Mouse (Mus musculus): ENCODE measurements around the gene Pdgfa. TPM values are rescaled to one million over a fixed set of nuclear protein-coding genes. Genes with fewer than 3 reads are reported as not detected.

The Pdgfa gene
- polyA plus RNA-seq, 1 experiment from 2014 or later: 69.5 TPM

GRCm38 (mm10) chr5:138979840-138980239 lies 17.3 kb downstream of the Pdgfa start:
- 43% methylated on average over 8 of the region's 8 CpGs for WGBS
- Histone ChIP-seq H3K4me1 (peaks cover 22% of the 10 kb centered on the region; the same call in 1 of the 2 replicates), H3K27ac (replicated peaks) (no peak overlapping the region), H3K36me3 (peaks cover 41% of the 10 kb centered on the region), H3K27me3 (no peaks in the 10 kb centered on the region), H3K4me2 (replicated peaks) (no peak overlapping the region), H3K4me3 (replicated peaks) (no peak overlapping the region), H3K9me3 (replicated peaks) (no peaks in the 10 kb centered on the region), H3K9ac (no peak overlapping the region)
- no peak for ATAC-seq (ENCODE audit: insufficient number of reproducible peaks, low FRiP score, low TSS enrichment, low read depth)

DNA sequence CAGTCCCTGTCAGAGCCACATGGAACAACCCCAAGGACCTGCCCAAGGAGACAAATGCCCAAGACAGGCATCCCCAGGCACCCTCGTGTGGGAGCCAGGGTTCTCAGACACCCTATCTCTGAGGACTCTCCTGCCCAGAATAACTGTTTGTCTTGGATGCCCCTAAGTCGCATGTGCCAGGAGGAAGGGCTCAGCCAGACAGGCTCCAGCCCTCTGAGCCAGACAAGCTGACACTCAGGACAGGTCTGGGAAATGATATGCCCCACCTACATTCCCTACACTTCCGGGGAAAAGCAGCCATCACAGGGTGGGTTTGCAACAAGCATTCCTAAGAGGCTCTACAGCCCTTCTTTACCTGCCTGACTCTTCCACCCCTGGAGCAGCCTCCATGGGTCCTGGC lies 19.4 kb downstream of the Pdgfa start:
- ATAC-seq (ENCODE audit: insufficient number of reproducible peaks, low FRiP score, low TSS enrichment, low read depth): no peak
- no peak overlapping the region for H3K9ac ChIP-seq
- 58% methylated on average over 3 of the region's 3 CpGs for WGBS
- H3K4me3 ChIP-seq (replicated peaks): no peak overlapping the region
- no peak overlapping the region for H3K4me2 ChIP-seq (replicated peaks)
- no peaks in the 10 kb centered on the region for H3K27me3 ChIP-seq
- peaks cover 19% of the 10 kb centered on the region; the same call in 1 of the 2 replicates for H3K4me1 ChIP-seq
- H3K27ac ChIP-seq (replicated peaks): no peak overlapping the region
- no peaks in the 10 kb centered on the region for H3K9me3 ChIP-seq (replicated peaks)
- H3K36me3 ChIP-seq: peaks cover 22% of the 10 kb centered on the region

DNA sequence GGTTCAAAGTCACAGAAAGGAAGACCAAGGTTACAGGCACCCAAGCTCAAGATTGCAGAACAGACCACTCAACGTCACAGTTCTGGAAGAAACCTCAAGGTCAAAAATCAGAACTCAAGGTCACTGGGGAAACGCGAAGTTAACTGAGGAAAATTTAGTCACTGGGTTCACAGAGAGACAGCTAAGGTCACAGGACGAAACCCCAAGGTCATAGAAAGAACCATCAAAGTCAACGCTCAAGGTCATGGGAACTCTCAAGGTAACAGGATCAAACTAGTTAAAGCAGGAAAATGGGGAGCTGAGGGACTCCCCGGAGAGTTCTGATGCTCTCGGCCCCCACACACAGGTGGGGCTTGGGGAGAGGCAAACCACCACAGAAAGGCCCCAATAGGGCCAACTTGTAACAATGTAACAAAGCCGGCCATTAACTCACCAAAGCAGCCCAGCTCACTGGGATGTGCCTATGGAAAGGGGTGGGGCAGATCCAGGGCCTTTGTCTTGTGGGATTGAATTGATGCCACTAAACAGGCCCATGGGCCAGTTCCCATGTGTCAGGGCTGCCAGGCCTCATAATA lies 22.2 kb downstream of the Pdgfa start:
- ATAC-seq (ENCODE audit: insufficient number of reproducible peaks, low FRiP score, low TSS enrichment, low read depth): no peak
- no peak overlapping the region for H3K4me2 ChIP-seq (replicated peaks)
- WGBS: 88% methylated on average over 8 of the region's 8 CpGs

DNA sequence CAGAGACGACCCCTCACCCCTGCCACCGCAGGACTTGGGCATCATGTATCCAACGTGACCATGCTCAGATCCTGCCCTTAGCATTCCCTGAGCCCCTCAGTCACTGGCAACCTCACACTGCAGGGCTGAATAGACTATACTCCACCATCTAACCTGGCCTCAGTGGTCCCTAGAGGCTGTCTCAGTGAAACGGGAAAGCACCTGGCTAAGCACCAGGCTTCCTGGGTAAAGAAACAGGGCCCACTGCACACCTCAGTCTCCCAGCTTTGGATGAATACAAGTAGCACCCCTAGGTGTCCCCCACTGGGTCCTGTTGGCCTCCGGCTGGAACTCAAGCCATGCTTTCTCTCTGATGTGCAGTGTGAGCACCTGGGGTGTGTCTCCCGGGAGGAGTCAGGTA lies 23.7 kb downstream of the Pdgfa start:
- Histone ChIP-seq H3K9me3 (replicated peaks) (no peaks in the 10 kb centered on the region), H3K9ac (no peak overlapping the region), H3K4me3 (replicated peaks) (no peak overlapping the region), H3K4me2 (replicated peaks) (no peak overlapping the region), H3K27me3 (no peaks in the 10 kb centered on the region), H3K36me3 (peaks cover 12% of the 10 kb centered on the region), H3K4me1 (peaks cover 13% of the 10 kb centered on the region), H3K27ac (replicated peaks) (no peak overlapping the region)
- WGBS: 64% methylated on average over 6 of the region's 6 CpGs
- ATAC-seq (ENCODE audit: insufficient number of reproducible peaks, low FRiP score, low TSS enrichment, low read depth): no peak

More for the DNA sequence above, 22.2 kb downstream of the Pdgfa start:
- no peak overlapping the region for H3K4me3 ChIP-seq (replicated peaks)
- no peaks in the 10 kb centered on the region for H3K9me3 ChIP-seq (replicated peaks)
- no peak overlapping the region for H3K27ac ChIP-seq (replicated peaks)
- peaks cover 15% of the 10 kb centered on the region for H3K4me1 ChIP-seq
- H3K27me3 ChIP-seq: no peaks in the 10 kb centered on the region
- no peak overlapping the region for H3K9ac ChIP-seq
- H3K36me3 ChIP-seq: peaks cover 21% of the 10 kb centered on the region

DNA sequence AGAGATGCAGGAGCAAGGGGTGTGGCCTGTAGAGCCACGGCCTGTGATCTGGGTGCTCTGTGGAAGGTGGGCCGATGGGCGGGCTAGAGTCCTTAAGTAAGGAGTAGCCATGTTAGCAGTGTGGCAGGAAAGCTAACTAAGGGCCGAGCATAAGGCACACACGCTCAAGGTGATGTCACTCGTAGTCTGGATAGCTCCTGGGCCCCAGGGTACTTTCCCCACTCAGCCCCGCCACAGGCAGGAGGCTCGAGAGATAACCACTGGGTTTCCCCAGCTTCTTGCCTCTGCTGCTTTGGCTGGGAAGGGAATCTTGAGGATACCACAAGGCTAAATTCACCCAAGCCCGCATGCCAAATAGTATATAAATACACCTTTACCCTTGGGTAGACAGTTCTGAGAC lies 25.8 kb downstream of the Pdgfa start:
- Histone ChIP-seq H3K36me3 (peaks cover 4% of the 10 kb centered on the region; the same call in 1 of the 2 replicates), H3K9me3 (replicated peaks) (no peaks in the 10 kb centered on the region), H3K4me2 (replicated peaks) (no peak overlapping the region), H3K9ac (no peak overlapping the region), H3K4me3 (replicated peaks) (no peak overlapping the region), H3K4me1 (peaks cover 16% of the 10 kb centered on the region), H3K27me3 (no peaks in the 10 kb centered on the region), H3K27ac (replicated peaks) (no peak overlapping the region)
- 78% methylated on average over 9 of the region's 9 CpGs for WGBS
- no peak for ATAC-seq (ENCODE audit: insufficient number of reproducible peaks, low FRiP score, low TSS enrichment, low read depth)

DNA sequence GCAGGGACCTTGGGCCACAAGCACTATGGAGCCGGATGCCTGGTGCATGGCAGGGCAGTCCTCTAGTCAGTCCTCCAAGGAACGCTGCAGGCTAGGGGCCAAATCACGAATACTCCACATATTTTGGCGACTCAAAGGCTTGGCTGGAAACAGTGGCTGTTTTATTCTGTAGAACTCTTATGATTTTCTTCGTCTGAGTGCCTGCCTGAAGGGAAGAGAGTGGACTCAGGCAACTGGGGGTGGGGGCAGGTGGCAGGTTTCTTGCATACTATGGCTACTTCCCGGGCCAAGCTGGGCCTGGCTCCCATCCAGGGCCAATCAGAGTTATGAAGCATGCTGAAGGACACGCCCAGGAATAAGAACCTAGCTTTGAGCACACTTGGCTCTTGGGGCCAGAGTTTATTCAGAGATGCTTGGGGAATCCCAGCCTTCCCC lies 27.1 kb downstream of the Pdgfa start:
- peaks cover 26% of the 10 kb centered on the region for H3K4me1 ChIP-seq
- 0 out of 2 replicates have a peak overlapping the region, but pooled peaks have one; percentile 39 for H3K27ac ChIP-seq (replicated peaks)
- no peaks in the 10 kb centered on the region; the same call in 1 of the 2 replicates for H3K36me3 ChIP-seq
- H3K9ac ChIP-seq: no peak overlapping the region
- ATAC-seq (ENCODE audit: insufficient number of reproducible peaks, low FRiP score, low TSS enrichment, low read depth): no peak
- H3K27me3 ChIP-seq: no peaks in the 10 kb centered on the region
- no peak overlapping the region for H3K4me2 ChIP-seq (replicated peaks)
- H3K4me3 ChIP-seq (replicated peaks): no peak overlapping the region
- no peaks in the 10 kb centered on the region for H3K9me3 ChIP-seq (replicated peaks)
- WGBS: 35% methylated on average over 7 of the region's 7 CpGs

DNA sequence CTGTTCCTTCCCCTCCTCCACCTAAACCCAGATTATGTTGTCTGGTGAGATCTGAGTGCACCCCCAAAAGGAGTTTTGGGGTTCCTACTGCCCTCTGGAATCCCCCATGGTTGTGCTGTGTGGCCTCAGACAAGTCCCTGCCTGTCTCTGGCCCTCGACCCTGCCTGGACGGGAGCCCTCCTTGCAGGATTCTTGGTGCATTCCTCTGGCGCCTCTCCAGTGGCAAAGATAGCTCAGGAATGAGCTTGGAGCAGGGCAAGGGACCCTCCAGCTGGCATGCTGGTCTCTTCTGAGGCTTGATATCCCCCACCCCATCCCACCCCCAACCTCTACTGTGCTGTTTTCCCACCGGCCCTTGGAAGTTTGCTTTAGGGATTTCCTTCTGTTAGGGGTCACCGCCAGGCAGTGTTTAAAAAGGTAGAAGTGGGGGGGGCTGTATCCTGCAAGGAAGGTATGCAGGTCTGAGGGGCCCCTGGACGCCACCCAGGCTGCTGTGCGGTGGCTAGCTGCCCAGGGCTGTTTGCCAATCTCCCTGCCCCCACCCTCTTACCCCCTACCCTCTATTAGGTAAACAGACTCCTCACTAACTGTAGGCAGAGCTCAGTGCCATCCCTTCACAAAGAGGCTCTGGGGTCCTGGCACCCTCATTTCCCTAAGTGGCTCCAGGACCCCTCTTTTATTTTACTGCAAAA lies 31.0 kb downstream of the Pdgfa start:
- Histone ChIP-seq H3K27me3 (no peaks in the 10 kb centered on the region), H3K4me3 (replicated peaks) (no peak overlapping the region), H3K27ac (replicated peaks) (no peak overlapping the region), H3K9me3 (replicated peaks) (no peaks in the 10 kb centered on the region), H3K4me1 (peaks cover 26% of the 10 kb centered on the region), H3K36me3 (no peaks in the 10 kb centered on the region), H3K9ac (no peak overlapping the region), H3K4me2 (replicated peaks) (no peak overlapping the region)
- WGBS: 25% methylated on average over 7 of the region's 7 CpGs
- no peak for ATAC-seq (ENCODE audit: insufficient number of reproducible peaks, low FRiP score, low TSS enrichment, low read depth)

DNA sequence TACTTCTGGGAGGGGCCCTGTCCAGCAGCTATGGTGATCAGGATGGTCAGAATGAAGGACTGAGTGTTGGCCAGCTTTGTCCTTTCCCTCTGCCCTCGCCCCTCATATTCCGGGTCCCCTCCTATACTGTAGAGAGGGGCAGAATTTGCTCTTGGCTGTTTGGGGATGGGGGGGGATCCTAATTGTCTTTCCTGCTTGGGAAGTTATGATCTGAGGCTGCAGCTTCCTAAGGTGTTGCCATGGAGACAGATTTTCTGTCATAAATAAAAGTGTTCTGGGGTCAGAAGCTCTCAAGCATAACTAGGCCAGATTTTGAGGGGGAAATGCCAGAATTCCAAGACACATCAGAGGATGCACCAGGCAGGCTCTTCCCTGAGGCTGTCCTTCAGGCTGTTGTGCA lies 31.6 kb downstream of the Pdgfa start:
- 79% methylated on average over 2 of the region's 2 CpGs for WGBS
- Histone ChIP-seq H3K27ac (replicated peaks) (no peak overlapping the region), H3K36me3 (no peaks in the 10 kb centered on the region), H3K4me3 (replicated peaks) (no peak overlapping the region), H3K4me2 (replicated peaks) (no peak overlapping the region), H3K4me1 (peaks cover 21% of the 10 kb centered on the region), H3K27me3 (no peaks in the 10 kb centered on the region), H3K9ac (no peak overlapping the region), H3K9me3 (replicated peaks) (no peaks in the 10 kb centered on the region)
- ATAC-seq (ENCODE audit: insufficient number of reproducible peaks, low FRiP score, low TSS enrichment, low read depth): no peak

- 26% methylated on average over 10 of the region's 10 CpGs for WGBS
- Histone ChIP-seq H3K9me3 (replicated peaks) (no peaks in the 10 kb centered on the region), H3K36me3 (no peaks in the 10 kb centered on the region), H3K27me3 (peaks cover 9% of the 10 kb centered on the region), H3K4me3 (replicated peaks) (no peak overlapping the region), H3K4me1 (peaks cover 41% of the 10 kb centered on the region), H3K27ac (replicated peaks) (no peak overlapping the region), H3K4me2 (replicated peaks) (no peak overlapping the region), H3K9ac (no peak overlapping the region)
- ATAC-seq (ENCODE audit: insufficient number of reproducible peaks, low FRiP score, low TSS enrichment, low read depth): 0 out of 2 replicates have a peak, but pooled peaks have one; percentile 13
Measured at GRCm38 (mm10) chr5:138956427-138956833, 40.7 kb downstream of the Pdgfa start.

GRCm38 (mm10) chr5:138953986-138954385 lies 43.2 kb downstream of the Pdgfa start:
- Histone ChIP-seq H3K36me3 (no peaks in the 10 kb centered on the region), H3K27ac (replicated peaks) (no peak overlapping the region; the same call in 1 of the 2 replicates), H3K9me3 (replicated peaks) (no peaks in the 10 kb centered on the region), H3K4me3 (replicated peaks) (no peak overlapping the region), H3K27me3 (peaks cover 9% of the 10 kb centered on the region), H3K4me1 (peaks cover 45% of the 10 kb centered on the region), H3K9ac (no peak overlapping the region), H3K4me2 (replicated peaks) (no peak overlapping the region)
- ATAC-seq (ENCODE audit: insufficient number of reproducible peaks, low FRiP score, low TSS enrichment, low read depth): no peak
- WGBS: 59% methylated on average over 7 of the region's 7 CpGs

DNA sequence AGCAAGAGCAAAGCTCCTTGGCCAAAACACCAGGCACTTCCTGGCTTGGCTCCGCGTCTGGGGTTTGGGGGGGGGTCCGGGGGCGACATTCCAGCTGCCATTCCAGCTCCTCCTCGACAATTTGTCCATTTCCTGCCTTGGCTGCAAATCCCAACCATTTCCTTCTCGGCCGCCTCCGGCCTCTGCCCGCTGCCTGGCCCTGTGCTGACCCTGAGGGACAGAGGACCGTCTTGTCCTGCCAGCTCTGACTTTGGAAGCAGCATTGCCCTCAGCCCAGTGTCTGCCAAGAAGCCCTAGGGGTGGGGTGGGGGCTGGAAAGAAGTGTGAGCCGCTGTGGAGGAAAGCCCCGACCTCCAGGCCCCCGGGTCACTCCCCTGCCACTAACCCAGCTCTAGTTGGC lies 44.2 kb downstream of the Pdgfa start:
- no peaks in the 10 kb centered on the region for H3K36me3 ChIP-seq
- no peak overlapping the region; the same call in 1 of the 2 replicates for H3K27ac ChIP-seq (replicated peaks)
- H3K9ac ChIP-seq: no peak overlapping the region
- no peak overlapping the region for H3K4me3 ChIP-seq (replicated peaks)
- H3K4me2 ChIP-seq (replicated peaks): no peak overlapping the region
- H3K9me3 ChIP-seq (replicated peaks): no peaks in the 10 kb centered on the region
- WGBS: 33% methylated on average over 13 of the region's 13 CpGs
- peaks cover 9% of the 10 kb centered on the region for H3K27me3 ChIP-seq
- H3K4me1 ChIP-seq: peaks cover 56% of the 10 kb centered on the region
- no peak for ATAC-seq (ENCODE audit: insufficient number of reproducible peaks, low FRiP score, low TSS enrichment, low read depth)
